Mouse (Mus musculus) c-Kit-negative CD71-positive TER-119-positive erythroid progenitor cells, embryonic 14.5 days (primary cell): ENCODE data around the gene Gm37240.
"Not testable (repeated sequence)": the region's sequence is repeated elsewhere in the genome, so short reads cannot be mapped to it uniquely, and the experiment has no call there.

ENCODE experiments used
- DNase-seq: peaks from one replicate; pipeline ENCODE4 v3.0.0-alpha.2; 2013; ENCODE audit warnings: low read depth, low spot score

Gene Gm37240

DNA sequence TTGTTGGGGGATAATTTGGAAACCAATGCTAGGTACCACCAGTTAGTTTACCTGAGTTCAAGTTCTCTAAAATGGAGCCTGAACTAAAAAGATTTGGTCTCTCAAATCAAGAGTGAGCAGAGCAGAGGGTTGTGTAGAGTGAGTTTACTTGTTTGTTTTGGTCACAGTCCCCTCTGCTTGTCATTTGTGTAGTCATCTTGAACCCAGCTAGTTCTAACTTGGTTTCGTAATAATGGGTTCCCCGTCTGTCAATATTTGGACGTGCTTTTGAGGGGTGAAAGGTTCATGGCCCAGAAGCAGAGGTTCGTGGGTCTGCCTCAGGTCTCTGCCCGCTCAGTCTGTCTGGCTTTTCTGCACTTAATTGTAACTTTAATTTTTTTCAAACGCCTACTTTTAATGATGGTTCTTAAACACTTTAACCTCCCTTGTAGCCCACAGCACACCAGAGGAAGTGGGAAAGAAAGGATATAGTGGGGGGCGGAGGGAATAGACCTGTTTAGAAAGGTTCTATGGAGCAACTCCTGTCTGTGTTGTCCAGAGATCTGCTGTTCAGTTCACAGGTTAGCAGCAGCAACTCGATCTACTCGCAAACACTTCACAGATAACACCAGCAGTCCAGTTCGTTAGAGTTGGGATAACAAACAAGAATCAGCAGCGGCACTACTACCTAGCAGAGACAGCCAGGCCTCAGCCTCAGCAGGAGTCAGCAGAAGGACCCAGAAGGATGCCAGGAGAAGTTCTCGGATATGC lies 1237.6 kb downstream of the Gm37240 start:
- DNase-seq = no peak

DNA sequence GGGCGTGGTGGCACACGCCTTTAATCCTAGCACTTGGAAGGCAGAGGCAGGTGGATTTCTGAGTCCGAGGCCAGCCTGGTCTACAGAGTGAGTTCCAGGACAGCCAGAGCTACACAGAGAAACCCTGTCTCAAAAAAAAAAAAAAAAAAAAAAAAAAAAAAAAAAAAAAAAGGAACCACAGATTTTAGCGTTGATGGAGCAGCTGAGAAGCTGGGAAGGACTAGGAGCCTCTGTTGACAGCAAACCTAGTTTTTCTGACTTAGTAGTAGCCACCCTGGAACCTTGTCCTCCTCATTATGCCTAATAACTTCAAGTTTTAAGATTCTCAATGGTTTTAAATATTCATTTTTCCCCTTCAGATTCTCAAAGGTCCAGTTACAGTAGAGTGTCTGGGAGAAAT lies 1239.2 kb downstream of the Gm37240 start:
- not testable (repeated sequence) for DNase-seq

DNA sequence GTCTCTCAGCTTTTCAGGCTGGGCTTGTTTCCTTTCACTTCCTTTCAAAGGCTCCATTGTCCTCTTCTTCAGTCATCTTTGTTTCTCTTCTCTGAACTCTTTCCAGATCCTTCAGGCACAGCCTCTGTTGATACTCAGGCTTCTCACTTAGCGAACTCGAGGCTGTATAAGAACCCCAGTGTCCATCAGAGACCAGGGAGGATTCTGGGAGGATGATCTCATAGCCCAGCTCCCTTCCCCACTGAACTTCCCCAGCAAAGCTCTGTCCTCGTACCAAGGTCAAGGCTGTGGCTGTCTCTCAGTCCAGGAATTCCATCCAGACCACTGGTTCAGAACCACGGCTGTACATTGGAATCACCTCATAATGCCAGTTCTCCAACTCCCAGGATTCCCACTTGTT lies 1239.7 kb downstream of the Gm37240 start:
- no peak for DNase-seq

DNA sequence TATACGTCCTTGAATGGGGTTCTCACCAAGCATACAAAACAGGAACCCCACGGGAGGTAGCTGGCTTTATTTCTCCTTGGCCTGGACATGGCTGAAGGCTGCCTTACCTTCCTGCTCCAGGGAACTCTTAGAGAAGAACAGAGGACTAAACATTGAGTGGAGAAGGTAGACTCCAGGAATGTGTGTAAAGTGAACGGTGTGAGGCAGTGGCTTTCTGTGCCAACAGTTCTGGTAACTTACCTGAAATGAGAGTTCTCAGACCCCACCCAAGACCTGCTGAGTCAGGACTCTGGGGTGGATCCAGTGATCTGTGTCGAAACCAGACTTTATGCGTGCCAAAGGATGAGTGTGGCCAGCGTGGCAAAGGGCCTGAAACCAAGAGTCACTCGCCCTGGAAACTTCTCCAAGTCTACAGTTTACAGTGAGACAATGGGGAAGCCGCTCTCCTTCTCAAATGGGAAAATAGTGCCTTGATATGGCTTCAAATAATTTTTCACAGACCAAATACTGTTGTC lies 1240.9 kb downstream of the Gm37240 start:
- no peak for DNase-seq

DNA sequence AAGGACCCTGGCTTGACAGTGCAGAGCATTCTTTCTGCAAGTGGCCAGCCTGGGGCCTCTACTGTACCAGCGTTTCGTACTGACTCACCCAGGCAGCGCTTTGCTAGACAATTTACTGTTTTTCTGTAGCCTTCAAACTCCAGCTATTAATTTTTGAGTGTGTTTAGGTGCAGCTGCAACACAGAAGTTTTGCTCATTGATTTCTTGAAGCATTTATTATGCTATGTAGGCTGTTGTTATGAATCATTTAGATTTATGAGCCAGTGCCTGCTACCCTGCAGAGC lies 1241.4 kb downstream of the Gm37240 start:
- DNase-seq = no peak

DNA sequence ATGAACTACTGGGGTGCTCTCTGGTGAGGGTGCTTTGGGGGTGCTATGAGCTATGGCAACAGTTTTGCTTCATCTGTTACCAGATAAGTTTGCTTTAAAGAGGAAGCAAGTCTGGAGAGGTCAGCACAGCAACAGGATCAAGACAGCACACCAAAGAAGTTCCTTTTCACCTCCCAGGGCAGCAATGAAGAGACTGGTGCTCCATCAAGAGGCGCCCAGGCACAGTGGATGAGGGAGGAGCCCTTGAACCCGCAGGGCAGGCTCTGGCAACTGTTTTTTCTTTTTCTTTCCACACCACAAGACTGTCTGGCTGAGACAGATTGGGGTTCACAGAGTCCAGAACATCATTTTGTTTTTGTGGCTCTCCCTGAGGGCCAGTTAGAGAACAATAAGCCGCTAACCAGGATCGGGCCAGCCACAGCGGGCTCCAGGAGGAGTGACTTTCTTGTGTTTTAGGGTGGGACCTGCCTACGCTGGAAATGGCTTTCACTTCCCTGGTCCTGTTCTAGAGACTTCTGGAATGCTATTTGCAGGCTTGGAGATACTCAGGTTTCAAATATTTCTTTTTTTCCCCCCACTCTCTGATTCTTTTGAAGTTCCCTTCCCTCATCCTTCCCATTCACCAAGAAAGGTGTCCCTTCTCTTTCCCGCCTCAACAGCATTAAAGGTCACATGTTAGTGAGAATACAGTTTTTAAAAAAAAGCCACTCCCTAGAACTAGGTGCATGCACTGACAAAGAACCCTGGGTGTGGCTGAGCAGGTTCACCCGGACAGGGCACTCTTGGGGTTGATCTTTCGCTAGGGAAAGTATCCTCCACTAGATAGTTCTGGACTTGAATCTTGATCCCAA lies 1241.9 kb downstream of the Gm37240 start:
- DNase-seq = no peak

DNA sequence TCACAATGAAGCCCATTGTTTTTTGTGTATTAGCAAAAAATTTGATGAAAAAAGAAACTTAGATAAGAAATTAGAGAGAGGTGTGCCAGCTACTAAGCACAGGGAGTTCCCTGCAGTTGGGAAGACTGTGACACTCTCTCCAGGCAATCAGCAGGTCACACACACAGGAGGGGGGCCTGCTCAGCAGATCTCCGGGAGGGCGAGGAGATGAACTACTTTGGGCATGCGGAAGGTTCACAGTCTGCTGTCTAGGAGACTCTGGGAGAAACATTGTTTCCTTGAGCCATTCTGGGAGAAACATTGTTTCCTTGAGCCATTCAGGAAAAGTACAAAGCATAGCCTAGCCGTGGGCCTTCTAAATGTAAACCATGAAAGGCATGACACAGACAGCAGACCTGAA lies 1244.4 kb downstream of the Gm37240 start:
- no peak for DNase-seq

DNA sequence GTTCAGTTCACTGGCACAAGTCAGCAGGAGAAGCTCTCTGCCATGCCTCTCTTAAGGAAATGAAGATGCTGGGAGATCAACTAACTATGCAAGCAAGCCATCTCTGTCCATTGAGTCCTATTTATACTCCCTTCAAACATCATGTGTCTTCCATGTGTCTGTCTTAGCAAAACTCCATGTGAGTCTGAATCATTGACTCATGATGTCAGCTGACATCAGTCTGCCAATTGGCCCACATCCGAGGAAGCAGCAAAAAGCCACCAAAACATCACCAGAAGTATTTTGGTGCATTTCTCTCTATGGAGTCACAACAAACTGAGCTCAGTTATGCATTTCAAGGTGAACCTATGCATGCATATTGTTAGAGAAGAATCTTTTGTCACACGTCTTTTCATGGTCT lies 1245.9 kb downstream of the Gm37240 start:
- DNase-seq = no peak

DNA sequence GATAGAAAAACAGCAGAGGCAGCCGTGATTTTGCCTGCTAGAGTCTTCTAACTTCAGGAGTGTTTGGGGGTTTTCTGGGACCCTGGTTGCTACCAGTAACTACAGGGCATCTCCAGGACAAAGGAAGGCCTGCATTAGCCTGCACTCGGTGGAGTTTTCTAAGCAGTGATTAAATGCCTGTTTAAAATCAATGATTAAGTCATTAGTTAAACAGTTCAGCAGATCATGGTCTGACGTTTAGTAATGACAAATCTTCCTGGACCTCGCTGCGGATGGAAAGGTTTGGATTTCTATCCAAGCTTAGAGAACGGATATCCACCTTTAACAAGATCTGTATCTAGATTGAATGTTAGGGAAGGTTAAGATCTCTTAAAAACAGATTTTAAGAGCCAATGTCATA lies 1246.8 kb downstream of the Gm37240 start:
- no peak for DNase-seq

DNA sequence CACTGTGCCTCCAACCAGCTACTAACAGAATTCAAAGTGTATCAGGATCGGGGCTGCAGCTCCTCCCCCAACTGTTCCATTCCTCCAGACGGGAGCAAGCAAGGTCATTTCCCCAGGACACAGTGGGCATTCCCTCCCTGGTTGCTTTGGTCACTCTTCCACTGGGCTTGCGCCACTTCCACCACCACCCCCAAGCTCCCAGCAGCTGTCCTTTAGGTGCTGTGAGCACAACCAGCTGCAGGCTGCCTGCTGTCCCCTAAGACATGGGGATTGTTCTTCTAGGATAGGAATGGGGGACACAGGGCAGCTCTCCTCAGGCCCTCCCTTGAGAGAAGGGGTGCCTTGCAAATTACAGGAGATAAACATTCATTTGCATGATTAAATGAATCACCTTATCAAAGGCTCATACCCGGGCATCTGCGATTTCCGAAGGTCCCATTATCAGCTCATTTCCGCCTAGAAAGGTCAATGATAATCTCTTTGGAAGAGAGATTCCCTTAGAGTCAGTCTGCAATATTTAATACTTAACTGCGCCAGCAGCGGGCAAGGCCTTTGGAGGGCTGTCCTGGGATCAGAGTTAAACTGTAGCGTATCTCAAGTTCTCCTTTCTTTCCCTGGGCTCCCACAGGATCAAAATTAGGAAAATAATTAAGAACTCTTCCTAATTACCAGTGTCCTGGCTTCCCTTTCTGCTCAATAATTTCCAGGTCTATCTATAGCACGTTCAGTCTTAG lies 1247.4 kb downstream of the Gm37240 start:
- DNase-seq = no peak

DNA sequence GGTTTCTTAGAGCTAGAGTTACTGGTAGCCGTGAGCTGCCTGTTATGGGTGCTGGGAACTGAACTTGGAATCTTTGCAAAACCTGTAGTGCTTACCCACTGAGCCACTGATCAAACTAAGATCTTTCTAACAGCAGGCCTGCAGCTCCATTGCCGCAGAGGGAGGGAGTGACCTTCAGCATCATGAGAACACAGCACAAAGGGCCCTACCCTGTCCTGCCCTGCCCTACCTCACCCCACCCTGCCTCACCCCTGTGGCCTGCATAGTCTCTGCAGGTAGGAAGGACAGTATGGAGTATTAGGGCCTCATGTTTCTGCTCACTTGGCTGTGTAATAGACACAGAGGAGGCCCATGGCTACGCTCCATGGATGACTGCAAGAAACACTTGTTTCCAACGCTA lies 1248.5 kb downstream of the Gm37240 start:
- DNase-seq = no peak

DNA sequence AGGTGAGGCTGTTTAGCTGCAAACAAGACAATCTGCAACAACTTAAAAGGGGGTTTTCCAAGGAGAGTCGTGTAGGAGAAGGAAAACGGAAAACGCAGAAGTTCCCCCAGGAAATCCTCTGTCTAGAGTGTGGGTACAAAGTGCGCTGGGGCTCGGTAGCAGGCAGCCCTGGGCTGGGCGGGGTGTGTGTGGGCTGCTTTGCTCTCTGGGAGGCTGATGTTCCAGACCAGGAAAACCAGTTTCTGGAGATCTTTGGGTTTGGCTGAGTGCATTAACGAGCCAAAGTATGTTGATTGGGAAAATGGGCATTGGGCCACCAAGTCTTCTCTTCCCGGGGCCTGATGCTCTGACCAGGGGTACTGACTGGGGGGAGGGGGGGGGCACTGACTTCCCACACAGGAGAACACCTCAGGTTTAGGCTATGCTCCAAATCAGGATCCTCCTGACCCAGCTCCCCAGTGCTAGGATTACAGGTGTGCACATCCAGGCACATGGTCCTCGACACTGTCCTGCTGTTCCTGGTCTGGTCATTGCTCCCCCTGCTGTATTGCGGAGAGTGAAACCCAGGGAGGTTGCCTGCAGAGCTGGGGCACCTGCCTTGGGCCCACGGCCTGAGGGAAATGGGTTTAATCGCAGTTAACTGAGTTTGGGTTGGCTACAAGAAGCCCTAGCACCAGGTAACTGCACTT lies 1249.3 kb downstream of the Gm37240 start:
- DNase-seq = no peak

DNA sequence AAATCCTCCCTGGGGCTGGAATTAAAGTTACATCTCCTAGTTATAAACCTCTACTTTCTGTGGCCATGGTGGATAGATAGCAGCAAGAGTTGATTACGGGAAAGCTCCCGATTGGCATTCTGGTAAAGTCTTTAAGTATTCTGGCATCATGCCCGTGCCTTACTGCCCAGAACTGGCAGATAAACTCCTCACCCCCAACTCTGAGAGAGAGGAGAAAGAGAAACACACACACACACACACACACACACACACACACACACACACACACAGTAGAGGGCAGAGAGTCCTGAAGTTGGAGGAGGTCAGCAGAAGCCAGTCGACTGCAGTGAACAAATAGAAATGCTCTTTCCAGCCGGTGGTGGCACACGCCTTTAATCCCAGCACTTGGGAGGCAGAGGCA lies 1250.2 kb downstream of the Gm37240 start:
- DNase-seq = no peak

DNA sequence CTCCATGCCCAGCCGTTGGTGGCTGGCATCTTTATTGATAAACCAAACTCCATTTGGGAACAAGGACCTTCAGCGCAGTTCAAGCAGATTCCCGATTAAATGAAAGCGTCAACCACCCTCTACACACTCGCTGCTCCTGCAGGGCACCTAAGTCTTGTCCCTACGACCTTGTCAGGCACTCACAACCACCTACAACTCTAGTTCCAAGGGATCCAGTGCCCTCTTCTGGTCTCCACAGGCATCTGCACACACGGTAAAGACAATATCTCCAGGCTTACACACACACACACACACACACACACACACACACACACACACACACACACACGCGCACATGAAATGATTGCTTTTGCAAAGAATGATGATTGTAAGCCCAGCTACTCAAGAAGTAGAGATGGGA lies 1255.7 kb downstream of the Gm37240 start:
- DNase-seq = no peak

DNA sequence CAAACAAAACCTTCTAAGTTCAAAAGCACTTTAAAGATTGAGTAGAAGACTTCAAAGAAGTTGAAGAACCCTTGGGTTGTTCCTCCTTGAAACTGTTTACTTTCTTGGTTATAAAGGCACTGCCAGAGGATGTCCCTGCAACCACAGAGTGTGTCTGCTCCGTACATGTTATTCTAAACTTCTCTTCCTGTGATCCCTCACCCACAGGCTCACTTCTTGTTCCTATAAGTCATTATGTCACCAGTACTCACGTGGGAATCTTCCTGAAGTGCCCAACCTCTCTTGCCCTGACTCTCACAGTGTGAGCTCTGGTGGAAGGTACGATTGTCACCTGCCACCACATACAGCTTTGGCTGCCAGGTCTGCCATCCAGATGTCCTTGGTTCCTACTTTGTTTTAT lies 1265.3 kb downstream of the Gm37240 start:
- DNase-seq = no peak

DNA sequence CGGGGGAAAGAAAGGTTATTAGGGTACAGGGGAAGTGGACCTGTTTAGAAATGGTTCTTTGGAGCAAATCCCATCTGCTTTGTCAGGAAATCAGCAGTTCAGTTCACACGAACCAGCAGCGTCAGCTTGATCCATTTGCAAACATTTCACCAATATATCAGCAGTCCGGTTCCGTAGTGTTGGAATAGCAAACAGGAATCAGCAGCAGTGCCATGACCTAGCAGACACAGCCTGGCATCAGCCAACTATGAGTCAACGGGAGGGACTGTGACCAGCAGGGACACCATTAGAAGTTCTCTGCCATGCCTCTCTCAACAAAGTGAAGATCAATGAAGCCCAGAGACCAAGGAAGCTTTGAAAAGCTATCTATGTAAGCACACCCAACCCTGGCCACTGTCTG lies 1267.6 kb downstream of the Gm37240 start:
- DNase-seq = no peak

DNA sequence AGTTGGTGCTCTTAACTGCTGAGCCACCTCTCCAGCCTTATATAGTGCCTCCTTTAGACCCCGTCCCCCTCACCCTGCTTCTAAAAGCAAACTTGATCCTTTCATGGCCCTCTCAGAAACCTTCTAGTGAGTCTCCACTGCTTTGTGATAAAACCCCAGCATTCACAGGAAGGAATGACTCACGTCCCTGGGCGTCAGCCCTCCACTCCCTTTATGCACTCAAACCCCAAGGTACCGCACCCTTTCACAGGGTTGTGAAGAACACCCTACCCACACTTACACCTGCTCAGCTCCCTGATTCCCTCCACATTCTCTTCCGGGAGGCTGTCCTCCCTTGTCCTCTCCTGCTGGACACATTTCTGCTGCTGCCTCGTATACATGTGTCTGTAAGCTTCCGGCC lies 1268.3 kb downstream of the Gm37240 start:
- DNase-seq = no peak

DNA sequence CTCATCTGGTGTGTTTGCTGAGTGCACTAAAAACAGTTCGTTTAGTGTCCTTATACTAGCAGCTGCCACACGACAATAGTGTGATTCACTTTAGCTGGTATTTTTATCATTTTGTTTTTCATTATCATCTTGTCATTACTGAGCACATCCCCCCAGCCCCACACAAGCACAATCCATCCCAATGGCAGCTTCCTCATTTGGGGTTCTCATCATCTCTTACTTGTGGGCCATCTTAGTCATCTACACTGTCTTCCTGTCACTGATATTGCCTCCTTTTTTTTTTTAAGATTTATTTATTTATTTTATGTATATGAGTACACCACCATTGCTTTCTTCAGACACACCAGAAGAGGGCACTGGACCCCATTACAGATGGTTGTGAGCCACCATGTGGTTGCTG lies 1268.7 kb downstream of the Gm37240 start:
- no peak for DNase-seq

DNA sequence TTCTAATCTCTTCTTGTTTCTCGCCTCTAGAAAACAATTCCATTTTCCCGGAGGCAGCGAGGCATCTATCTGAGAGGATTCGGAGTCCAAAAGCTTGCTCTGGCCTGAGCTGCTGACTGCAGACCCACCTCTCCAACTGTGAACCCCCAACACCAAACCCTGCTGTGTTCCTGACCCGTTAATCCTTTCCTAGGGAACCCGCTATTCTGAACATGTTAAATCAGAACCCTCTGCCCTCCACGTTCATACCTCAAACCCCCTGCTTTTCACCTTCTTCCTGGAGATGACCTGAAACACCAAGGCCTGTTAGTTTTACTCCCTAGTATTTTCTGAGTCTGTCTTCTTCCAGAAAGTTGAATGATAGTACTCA lies 1271.5 kb downstream of the Gm37240 start:
- no peak for DNase-seq

DNA sequence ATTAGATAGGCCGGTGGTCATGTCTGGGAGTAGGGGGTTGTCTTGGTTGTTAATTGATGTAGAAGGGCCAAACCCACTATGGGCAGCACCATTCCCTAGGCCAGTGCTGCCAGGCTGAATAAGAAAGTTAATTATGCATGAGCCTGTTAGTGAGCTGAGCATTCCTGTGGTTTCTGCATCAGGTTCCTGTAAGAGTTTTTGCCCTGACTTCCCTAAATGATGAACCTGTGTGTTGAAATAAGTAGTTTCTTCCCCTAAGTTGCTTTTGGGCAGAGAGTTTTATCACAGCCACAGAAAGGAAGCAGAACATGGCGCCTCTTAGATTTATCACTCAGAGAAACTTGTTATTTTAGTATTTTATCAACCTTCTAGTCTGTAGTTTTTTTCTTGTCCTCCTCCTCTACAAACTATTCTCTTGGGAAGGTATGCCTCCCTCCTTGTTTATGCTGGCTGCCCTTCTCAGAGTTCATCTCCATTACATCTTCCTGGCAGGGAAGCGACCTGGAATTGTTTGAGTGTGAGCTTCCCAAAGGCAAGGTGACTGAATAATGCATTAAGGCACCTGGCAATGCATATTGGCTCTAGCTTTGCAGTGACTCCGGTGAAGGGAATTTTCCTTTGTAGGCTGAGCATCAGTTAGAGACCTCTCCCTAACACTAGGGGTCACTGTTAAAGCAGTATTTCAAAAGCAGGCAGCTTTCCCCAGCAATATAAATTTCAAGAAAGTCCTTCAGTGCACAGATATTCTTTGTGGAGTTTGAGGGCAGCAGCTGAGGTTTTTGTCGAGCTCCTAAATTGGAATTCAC lies 1272.1 kb downstream of the Gm37240 start:
- DNase-seq = no peak

DNA sequence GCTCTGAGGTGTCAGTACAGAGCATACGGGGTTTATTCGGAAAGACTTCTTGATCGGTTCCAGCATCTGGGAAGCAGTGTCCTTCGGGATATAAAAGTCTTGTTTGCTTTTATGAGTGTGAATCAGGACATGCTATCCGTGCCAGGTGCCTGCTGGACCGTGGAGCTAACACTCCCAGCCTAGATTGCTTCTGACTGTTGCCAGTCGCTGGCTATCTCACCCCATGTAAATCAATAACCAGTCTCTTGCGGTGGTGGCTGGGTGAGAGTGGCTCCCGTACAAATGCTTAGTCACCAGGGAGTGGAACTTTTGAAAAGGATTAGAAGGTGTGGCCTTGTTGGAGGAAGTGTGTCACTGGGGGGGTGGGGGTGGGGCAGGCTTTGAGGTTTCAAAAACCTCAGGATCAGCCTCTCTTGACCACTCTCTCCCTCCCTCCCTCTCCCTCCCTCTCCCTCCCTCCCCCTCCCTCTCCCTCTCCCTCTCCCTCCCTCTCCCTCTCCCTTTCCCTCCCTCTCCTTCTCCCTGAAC lies 1277.1 kb downstream of the Gm37240 start:
- DNase-seq = no peak
